Mouse (Mus musculus): ENCODE measurements around the gene Gm10401.

DNA sequence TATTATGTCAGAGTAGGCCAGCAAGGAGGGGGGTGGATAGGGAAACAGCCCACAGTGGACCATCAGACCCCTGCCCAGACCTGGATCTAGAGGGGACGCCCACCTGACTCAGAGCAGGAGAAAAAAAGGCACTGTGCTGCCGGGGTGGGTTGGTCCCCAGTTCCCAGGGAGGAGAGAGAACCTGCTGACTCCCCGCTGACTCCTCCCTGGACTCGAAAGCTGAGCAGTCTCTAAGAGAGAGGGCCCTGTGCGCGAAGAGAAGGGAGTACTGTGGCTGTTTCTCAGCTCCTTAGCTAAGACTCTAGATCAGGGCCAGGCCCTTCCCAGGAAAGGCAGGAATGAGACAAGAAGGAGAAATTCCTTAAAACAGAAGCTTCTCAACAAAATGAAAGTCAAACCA lies 46.4 kb upstream of the Gm10401 start:
- TF ChIP-seq GATA1 (IDR thresholded peaks at IDR 0.05; ENCODE audit: low read length) = no peak
- TF ChIP-seq TAL1 (IDR thresholded peaks at IDR 0.05; ENCODE audit: low read length) = no peak
